Mouse (Mus musculus) liver, postnatal 0 days (tissue): Measurements from ENCODE around the gene Tmem163. TPM values are rescaled to one million over a fixed set of nuclear protein-coding genes. Genes with fewer than 3 reads are reported as not detected.
A peak's percentile ranks its signal among the peaks of the same experiment; 100 is the strongest.

Experiments
- ATAC-seq: fragments of 200-750 bp; cut with Nextera tagmentation; 2 replicates; pipeline ENCODE4 v1.8.0; 2017; ENCODE audit warnings: mild to moderate bottlenecking, moderate library complexity
- DNase-seq: peaks from one replicate; pipeline ENCODE4 v3.0.0-alpha.2; 2016
- H3K27ac ChIP-seq: fragments of 300-500 bp; sonication (generic); 2 replicates; pipeline ENCODE4 v1.5.1; 2014; ENCODE audit warnings: antibody characterized with exemption, moderate library complexity, mild to moderate bottlenecking, low read depth
- H3K27me3 ChIP-seq: fragments of 300-500 bp; sonication (generic); 2 replicates; pipeline ENCODE4 v1.6.1; 2014; ENCODE audit warnings: low read length, control low read depth, mixed read lengths; ENCODE audit not compliant: insufficient read depth
- H3K36me3 ChIP-seq: fragments of 300-500 bp; sonication (generic); replicated peaks from 2 replicates; pipeline ENCODE4 v1.6.1; 2014; ENCODE audit warnings: mild to moderate bottlenecking, control low read depth, low read length, moderate library complexity, mixed read lengths; ENCODE audit not compliant: insufficient read depth
- H3K4me1 ChIP-seq: fragments of 300-500 bp; sonication (generic); 2 replicates; pipeline ENCODE4 v1.6.1; 2014; ENCODE audit warnings: antibody characterized with exemption, mild to moderate bottlenecking, control low read depth; ENCODE audit not compliant: insufficient read depth
- H3K4me2 ChIP-seq: fragments of 300-500 bp; sonication (generic); 2 replicates; pipeline ENCODE4 v1.6.1; 2014; ENCODE audit warnings: low read depth, mild to moderate bottlenecking, low read length, moderate library complexity, mixed read lengths
- H3K4me3 ChIP-seq: fragments of 300-500 bp; sonication (generic); 2 replicates; pipeline ENCODE4 v1.5.1; 2014; ENCODE audit warnings: low read depth, low read length
- H3K9ac ChIP-seq: fragments of 300-500 bp; sonication (generic); replicated peaks from 2 replicates; pipeline ENCODE4 v1.6.1; 2014; ENCODE audit warnings: mild to moderate bottlenecking, moderate library complexity
- H3K9me3 ChIP-seq: fragments of 300-500 bp; sonication (generic); 2 replicates; pipeline ENCODE4 v1.6.1; 2016; ENCODE audit warnings: mild to moderate bottlenecking, control low read depth, low read length, mixed read lengths
- CTCF ChIP-seq: sonication (generic); IDR thresholded peaks from 2 replicates; pipeline ENCODE4 v1.5.1; 2016; ENCODE audit warnings: antibody characterized with exemption, low read depth
- EP300 ChIP-seq: IDR thresholded peaks from 2 replicates; pipeline ENCODE4 v1.6.1; 2016; ENCODE audit warnings: antibody characterized with exemption, low read depth, mild to moderate bottlenecking
- WGBS: fragments of 180-500 bp; shearing (Covaris S2); extraction: QIAGEN DNeasy Blood & Tissue Kit; methylation state at CpG from one replicate; pipeline ENCODE4 v1.1.7; 2014; ENCODE audit not compliant: insufficient replicate concordance; 5-methylcytosine and 5-hydroxymethylcytosine counted together
- polyA plus RNA-seq: library from polyadenylated mRNA; unstranded; fragments of >200 nt; fragmentation: Nextera tagmentation; extraction: Ambion mirVana; gene quantifications from 2 replicates; pipeline ENCODE4 v1.2.1, GENCODE M21; 2015

Tmem163 gene
- polyA plus RNA-seq, 1 experiment from 2014 or later, result 0.65 TPM

GRCm38 (mm10) chr1:127487161-127487560 lies 192.2 kb downstream of the Tmem163 start:
- peak; percentile 49 for DNase-seq

GRCm38 (mm10) chr1:127484826-127485225 lies 194.5 kb downstream of the Tmem163 start:
- H3K9ac ChIP-seq, result no peak overlapping the region
- 34% methylated on average over 7 of the region's 7 CpGs for WGBS

More at GRCm38 (mm10) chr1:127487161-127487560, 192.2 kb downstream of the Tmem163 start:
- no peaks in the 10 kb centered on the region for H3K36me3 ChIP-seq
- H3K4me2 ChIP-seq, result no peak overlapping the region
- no peak overlapping the region for H3K9ac ChIP-seq
- TF ChIP-seq CTCF (peak; percentile 60), EP300 (no peak)
- no peaks in the 10 kb centered on the region for H3K9me3 ChIP-seq
- no peaks in the 10 kb centered on the region for H3K27me3 ChIP-seq
- no peak overlapping the region for H3K4me3 ChIP-seq
- no peaks in the 10 kb centered on the region for H3K4me1 ChIP-seq
- ATAC-seq, result no peak
- H3K27ac ChIP-seq, result no peak overlapping the region
- 79% methylated on average over 4 of the region's 4 CpGs for WGBS

GRCm38 (mm10) chr1:127484188-127484587 lies 195.2 kb downstream of the Tmem163 start:
- no peak for DNase-seq
- WGBS, result 88% methylated on average over 8 of the region's 8 CpGs
- H3K4me2 ChIP-seq, result no peak overlapping the region
- no peaks in the 10 kb centered on the region for H3K9me3 ChIP-seq
- no peaks in the 10 kb centered on the region for H3K36me3 ChIP-seq
- no peak overlapping the region for H3K4me3 ChIP-seq
- no peaks in the 10 kb centered on the region for H3K4me1 ChIP-seq
- no peak overlapping the region for H3K9ac ChIP-seq
- no peak overlapping the region for H3K27ac ChIP-seq
- H3K27me3 ChIP-seq, result no peaks in the 10 kb centered on the region
- no peak for ATAC-seq
- TF ChIP-seq CTCF (peak; percentile 24), EP300 (no peak)

More at GRCm38 (mm10) chr1:127484826-127485225, 194.5 kb downstream of the Tmem163 start:
- Histone ChIP-seq H3K4me1 (no peaks in the 10 kb centered on the region), H3K4me2 (no peak overlapping the region), H3K9me3 (no peaks in the 10 kb centered on the region), H3K27me3 (no peaks in the 10 kb centered on the region), H3K36me3 (no peaks in the 10 kb centered on the region), H3K27ac (no peak overlapping the region), H3K4me3 (no peak overlapping the region)
- DNase-seq, result peak; percentile 70
- TF ChIP-seq EP300 (no peak), CTCF (peak; percentile 76)
- no peak for ATAC-seq

- no peaks in the 10 kb centered on the region for H3K36me3 ChIP-seq
- H3K9ac ChIP-seq, result no peak overlapping the region
- WGBS, result 77% methylated on average over 10 of the region's 10 CpGs
- no peaks in the 10 kb centered on the region for H3K4me1 ChIP-seq
- no peak overlapping the region for H3K4me2 ChIP-seq
- TF ChIP-seq CTCF, result no peak
- TF ChIP-seq EP300, result no peak
- ATAC-seq, result no peak
- DNase-seq, result no peak
- no peaks in the 10 kb centered on the region for H3K27me3 ChIP-seq
- no peak overlapping the region for H3K4me3 ChIP-seq
- no peaks in the 10 kb centered on the region for H3K9me3 ChIP-seq
- no peak overlapping the region for H3K27ac ChIP-seq
These were observed 196.4 kb downstream of the Tmem163 start for GRCm38 (mm10) chr1:127482911-127483310.

- WGBS, result 82% methylated on average over 5 of the region's 5 CpGs
- no peak overlapping the region for H3K4me3 ChIP-seq
- TF ChIP-seq EP300 (no peak), CTCF (no peak)
These were observed 203.6 kb downstream of the Tmem163 start for GRCm38 (mm10) chr1:127475756-127476155.

GRCm38 (mm10) chr1:127470175-127470574 lies 209.2 kb downstream of the Tmem163 start:
- ATAC-seq (peak; percentile 43; the same call in 1 of the 2 replicates), DNase-seq (no peak)
- TF ChIP-seq CTCF (no peak), EP300 (no peak)
- no peak overlapping the region for H3K9ac ChIP-seq
- no peaks in the 10 kb centered on the region for H3K9me3 ChIP-seq
- no peak overlapping the region for H3K4me2 ChIP-seq
- WGBS, result 47% methylated on average over 4 of the region's 4 CpGs
- H3K4me1 ChIP-seq, result no peaks in the 10 kb centered on the region
- H3K36me3 ChIP-seq, result no peaks in the 10 kb centered on the region; the same call in 1 of the 2 replicates
- no peaks in the 10 kb centered on the region for H3K27me3 ChIP-seq
- no peak overlapping the region for H3K4me3 ChIP-seq
- no peak overlapping the region for H3K27ac ChIP-seq

More at GRCm38 (mm10) chr1:127475756-127476155, 203.6 kb downstream of the Tmem163 start:
- Histone ChIP-seq H3K4me1 (no peaks in the 10 kb centered on the region), H3K9me3 (no peaks in the 10 kb centered on the region), H3K27me3 (no peaks in the 10 kb centered on the region), H3K27ac (no peak overlapping the region), H3K4me2 (no peak overlapping the region), H3K36me3 (no peaks in the 10 kb centered on the region), H3K9ac (no peak overlapping the region)
- ATAC-seq, result no peak
- DNase-seq, result no peak
